Mouse (Mus musculus) embryonic facial prominence, embryonic 10.5 days (tissue): ENCODE data around the gene Serpini1. TPM values are rescaled to one million over a fixed set of nuclear protein-coding genes. Genes with fewer than 3 reads are reported as not detected.
A peak's percentile ranks its signal among the peaks of the same experiment; 100 is the strongest.

Source experiments
- DNase-seq: peaks from one replicate; pipeline ENCODE4 v3.0.0-alpha.2; 2017; ENCODE audit warnings: low spot score
- H3K27ac ChIP-seq: fragments of 300-500 bp; sonication (generic); replicated peaks from 2 replicates; pipeline ENCODE4 v1.5.1; 2016; ENCODE audit warnings: mild to moderate bottlenecking
- H3K27me3 ChIP-seq: fragments of 300-500 bp; sonication (generic); replicated peaks from 2 replicates; pipeline ENCODE4 v1.6.1; 2016; ENCODE audit warnings: low read depth, mild to moderate bottlenecking; ENCODE audit not compliant: poor library complexity, severe bottlenecking
- H3K36me3 ChIP-seq: fragments of 300-500 bp; sonication (generic); replicated peaks from 2 replicates; pipeline ENCODE4 v1.6.1; 2016; ENCODE audit warnings: mild to moderate bottlenecking, moderate library complexity
- H3K4me1 ChIP-seq: fragments of 300-500 bp; sonication (generic); 2 replicates; pipeline ENCODE4 v1.6.1; 2016
- H3K4me3 ChIP-seq: fragments of 300-500 bp; sonication (generic); 2 replicates; pipeline ENCODE4 v1.5.1; 2016; ENCODE audit warnings: mild to moderate bottlenecking, moderate library complexity
- H3K9me3 ChIP-seq: fragments of 300-500 bp; sonication (generic); 2 replicates; pipeline ENCODE4 v1.6.1; 2016; ENCODE audit warnings: mild to moderate bottlenecking
- WGBS: fragments of 180-500 bp; shearing (Covaris S2); methylation state at CpG from one replicate; pipeline ENCODE4 v1.1.7; 2016; 5-methylcytosine and 5-hydroxymethylcytosine counted together
- polyA plus RNA-seq: library from polyadenylated mRNA; unstranded; fragments of >200 nt; fragmentation: Nextera tagmentation; extraction: Ambion mirVana; gene quantifications from 2 replicates; pipeline ENCODE4 v1.2.1, GENCODE M21; 2016

Gene Serpini1
- 6.7 and 7.4 TPM in 2 replicates for polyA plus RNA-seq

- Histone ChIP-seq H3K36me3 (no peaks in the 10 kb centered on the region), H3K4me3 (peak within 1 kb of the TSS; percentile 96), H3K9me3 (no peaks in the 10 kb centered on the region), H3K27ac (peak within 1 kb of the TSS; percentile 91), H3K27me3 (no peaks in the 10 kb centered on the region), H3K4me1 (peaks cover 10% of the 10 kb centered on the region)
- WGBS = under 1% methylated on average over 19 of the region's 19 CpGs
- DNase-seq = peak; percentile 89
These were observed at the start of gene Serpini1 for GRCm38 (mm10) chr3:75557292-75557691. Serpini1 (plus strand) TSS chr3:75557547.

GRCm38 (mm10) chr3:75517631-75518250 is 39.6 kb upstream of the Serpini1 start:
- Histone ChIP-seq H3K36me3 (peaks cover 39% of the 10 kb centered on the region), H3K27me3 (no peaks in the 10 kb centered on the region), H3K4me3 (no peak overlapping the region), H3K9me3 (no peaks in the 10 kb centered on the region), H3K4me1 (no peaks in the 10 kb centered on the region), H3K27ac (no peak overlapping the region)
- 53% methylated on average over 7 of the region's 7 CpGs for WGBS
- peak; percentile 47 for DNase-seq

DNA sequence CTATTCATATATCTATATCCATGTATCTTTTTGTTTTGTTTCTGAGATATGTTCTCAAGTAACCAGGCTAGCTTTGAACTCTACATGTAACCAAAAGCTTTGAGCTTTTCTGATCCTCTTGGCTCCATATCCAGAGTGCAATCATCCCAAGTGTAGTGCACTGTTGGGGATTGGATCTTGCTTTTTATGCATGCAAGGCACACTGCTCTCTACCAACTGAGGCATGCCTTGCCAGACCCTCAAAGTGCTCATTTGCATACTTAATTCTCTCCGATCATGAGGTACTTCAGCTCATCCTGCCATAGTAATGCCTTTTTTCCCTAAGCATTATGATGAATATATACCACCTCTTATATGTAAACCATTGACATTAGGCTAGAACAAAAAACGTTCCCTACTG is 36.0 kb upstream of the Serpini1 start:
- no peak for DNase-seq
- Histone ChIP-seq H3K27me3 (no peaks in the 10 kb centered on the region), H3K27ac (no peak overlapping the region), H3K36me3 (peaks cover 53% of the 10 kb centered on the region), H3K4me3 (no peak overlapping the region), H3K4me1 (no peaks in the 10 kb centered on the region), H3K9me3 (no peaks in the 10 kb centered on the region)
- 86% methylated on average over 2 of the region's 2 CpGs for WGBS

GRCm38 (mm10) chr3:75522527-75522926 is 34.8 kb upstream of the Serpini1 start:
- Histone ChIP-seq H3K4me1 (no peaks in the 10 kb centered on the region), H3K4me3 (no peak overlapping the region), H3K9me3 (no peaks in the 10 kb centered on the region), H3K36me3 (peaks cover 66% of the 10 kb centered on the region), H3K27me3 (no peaks in the 10 kb centered on the region), H3K27ac (no peak overlapping the region)
- 89% methylated on average over 1 of the region's 1 CpGs for WGBS
- DNase-seq = no peak

DNA sequence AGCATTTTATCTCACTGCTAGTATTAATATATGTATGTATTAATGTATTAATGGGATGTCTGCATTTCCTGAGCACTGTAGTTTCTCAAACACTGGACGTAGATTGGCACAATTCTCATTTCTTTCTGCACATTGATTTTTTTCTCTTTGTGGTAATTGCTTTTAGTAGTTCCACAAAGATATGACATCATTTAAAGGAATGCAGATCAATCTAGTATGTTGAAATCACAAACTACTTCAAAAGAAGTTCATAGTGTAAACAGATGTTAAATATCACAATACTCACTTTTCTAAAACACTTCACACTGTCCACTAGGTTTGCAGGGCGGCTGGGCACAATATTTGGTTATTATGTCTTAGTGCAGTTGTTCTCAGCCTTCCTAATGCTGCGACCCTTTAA is 26.3 kb upstream of the Serpini1 start:
- Histone ChIP-seq H3K4me1 (no peaks in the 10 kb centered on the region), H3K36me3 (peaks cover 33% of the 10 kb centered on the region), H3K27me3 (no peaks in the 10 kb centered on the region), H3K4me3 (no peak overlapping the region), H3K27ac (no peak overlapping the region), H3K9me3 (no peaks in the 10 kb centered on the region)
- no peak for DNase-seq
- WGBS = 88% methylated on average over 3 of the region's 3 CpGs

GRCm38 (mm10) chr3:75534045-75534834 is 23.1 kb upstream of the Serpini1 start:
- no peak overlapping the region for H3K4me3 ChIP-seq
- H3K4me1 ChIP-seq = no peaks in the 10 kb centered on the region
- H3K9me3 ChIP-seq = no peaks in the 10 kb centered on the region
- DNase-seq = no peak
- H3K27ac ChIP-seq = no peak overlapping the region
- WGBS = 82% methylated on average over 3 of the region's 3 CpGs
- peaks cover 30% of the 10 kb centered on the region for H3K36me3 ChIP-seq
- no peaks in the 10 kb centered on the region for H3K27me3 ChIP-seq

DNA sequence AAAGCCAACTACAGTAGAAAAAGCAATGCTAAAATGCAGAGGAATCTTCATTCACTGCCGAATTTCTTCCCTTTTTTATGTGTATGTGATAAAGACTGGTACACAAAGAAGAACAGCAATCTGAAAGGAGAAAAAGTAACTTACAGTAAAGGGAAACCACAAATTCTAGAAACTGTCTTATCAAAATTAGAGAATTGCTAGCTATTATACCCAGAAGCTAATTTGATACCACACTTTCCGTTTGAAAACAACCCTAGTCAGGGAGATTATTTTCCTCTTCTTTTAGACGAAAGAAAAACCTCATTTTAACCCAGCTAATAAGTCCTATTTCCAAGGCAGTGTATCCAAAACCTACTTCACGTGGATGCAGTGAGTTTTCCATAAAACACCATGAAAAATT is 16.1 kb upstream of the Serpini1 start:
- WGBS = 86% methylated on average over 4 of the region's 4 CpGs
- H3K4me3 ChIP-seq = no peak overlapping the region
- no peaks in the 10 kb centered on the region for H3K27me3 ChIP-seq
- H3K27ac ChIP-seq = no peak overlapping the region
- no peak for DNase-seq
- H3K36me3 ChIP-seq = peaks cover 37% of the 10 kb centered on the region
- H3K4me1 ChIP-seq = no peaks in the 10 kb centered on the region
- no peaks in the 10 kb centered on the region for H3K9me3 ChIP-seq

- peaks cover 22% of the 10 kb centered on the region for H3K36me3 ChIP-seq
- H3K9me3 ChIP-seq = no peaks in the 10 kb centered on the region
- WGBS = 83% methylated on average over 3 of the region's 3 CpGs
- no peak overlapping the region for H3K4me3 ChIP-seq
- no peak for DNase-seq
- H3K4me1 ChIP-seq = no peaks in the 10 kb centered on the region
- no peak overlapping the region for H3K27ac ChIP-seq
- no peaks in the 10 kb centered on the region for H3K27me3 ChIP-seq
These were observed 14.5 kb upstream of the Serpini1 start for GRCm38 (mm10) chr3:75542852-75543251.

DNA sequence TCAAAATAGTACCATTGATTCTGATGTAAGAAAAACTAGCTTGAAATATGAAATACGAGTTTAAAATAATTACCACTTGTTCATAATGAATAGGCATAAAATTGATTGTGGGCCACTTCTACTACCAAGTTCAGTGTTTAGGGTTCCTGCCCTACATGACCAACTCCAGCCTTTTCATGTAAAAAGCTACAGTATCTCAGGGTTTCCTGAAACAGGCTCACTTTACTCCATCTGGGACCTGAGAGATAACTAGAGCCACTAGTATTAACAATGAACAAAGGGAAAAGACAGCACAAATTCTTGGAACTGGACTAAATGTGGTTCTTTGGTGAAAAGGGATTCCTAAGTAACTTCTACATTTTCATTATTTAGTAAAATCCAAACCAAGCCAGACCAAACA is 13.1 kb upstream of the Serpini1 start:
- Histone ChIP-seq H3K4me3 (no peak overlapping the region), H3K27ac (no peak overlapping the region), H3K27me3 (no peaks in the 10 kb centered on the region), H3K9me3 (no peaks in the 10 kb centered on the region), H3K36me3 (peaks cover 11% of the 10 kb centered on the region), H3K4me1 (no peaks in the 10 kb centered on the region)
- DNase-seq = no peak
- 89% methylated on average over 1 of the region's 1 CpGs for WGBS

GRCm38 (mm10) chr3:75551248-75551647 is 6.1 kb upstream of the Serpini1 start:
- H3K4me1 ChIP-seq = peaks cover 5% of the 10 kb centered on the region
- H3K9me3 ChIP-seq = no peaks in the 10 kb centered on the region
- H3K36me3 ChIP-seq = no peaks in the 10 kb centered on the region
- no peak overlapping the region for H3K27ac ChIP-seq
- no peak for DNase-seq
- no peak overlapping the region for H3K4me3 ChIP-seq
- no peaks in the 10 kb centered on the region for H3K27me3 ChIP-seq

DNA sequence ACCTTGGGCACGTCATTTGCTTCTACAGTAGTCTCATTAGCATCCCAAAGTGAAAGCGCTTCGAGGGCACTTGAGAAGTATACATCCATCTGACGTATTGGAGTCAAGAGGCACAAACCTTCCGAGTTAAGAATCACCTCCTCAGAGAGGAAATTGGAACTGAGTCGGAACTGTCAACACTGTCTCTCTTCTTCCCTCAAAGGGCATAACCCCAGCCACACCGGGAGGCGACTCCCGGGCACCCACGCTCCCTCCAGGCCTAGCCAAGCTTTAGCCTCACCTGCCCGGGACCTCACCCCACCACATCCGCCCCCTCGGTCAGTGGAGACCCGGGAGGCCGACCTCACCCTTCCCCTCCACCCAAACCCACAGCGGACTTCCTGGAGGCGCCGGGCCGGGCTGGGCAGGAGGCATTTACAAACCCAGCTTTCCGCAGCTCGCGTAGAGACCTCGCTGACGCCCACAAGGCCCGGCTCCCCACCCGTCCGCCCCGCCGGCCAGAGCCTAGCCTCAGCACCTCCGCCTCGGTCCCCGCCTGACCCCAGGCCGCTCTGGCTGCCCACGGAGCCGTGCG is 1.1 kb upstream of the Serpini1 start:
- Histone ChIP-seq H3K27ac (peak overlapping the region; percentile 91), H3K9me3 (no peaks in the 10 kb centered on the region), H3K4me1 (peaks cover 10% of the 10 kb centered on the region), H3K27me3 (no peaks in the 10 kb centered on the region), H3K4me3 (peak overlapping the region; percentile 96), H3K36me3 (no peaks in the 10 kb centered on the region)
- under 1% methylated on average over 36 of the region's 36 CpGs for WGBS
- no peak for DNase-seq

DNA sequence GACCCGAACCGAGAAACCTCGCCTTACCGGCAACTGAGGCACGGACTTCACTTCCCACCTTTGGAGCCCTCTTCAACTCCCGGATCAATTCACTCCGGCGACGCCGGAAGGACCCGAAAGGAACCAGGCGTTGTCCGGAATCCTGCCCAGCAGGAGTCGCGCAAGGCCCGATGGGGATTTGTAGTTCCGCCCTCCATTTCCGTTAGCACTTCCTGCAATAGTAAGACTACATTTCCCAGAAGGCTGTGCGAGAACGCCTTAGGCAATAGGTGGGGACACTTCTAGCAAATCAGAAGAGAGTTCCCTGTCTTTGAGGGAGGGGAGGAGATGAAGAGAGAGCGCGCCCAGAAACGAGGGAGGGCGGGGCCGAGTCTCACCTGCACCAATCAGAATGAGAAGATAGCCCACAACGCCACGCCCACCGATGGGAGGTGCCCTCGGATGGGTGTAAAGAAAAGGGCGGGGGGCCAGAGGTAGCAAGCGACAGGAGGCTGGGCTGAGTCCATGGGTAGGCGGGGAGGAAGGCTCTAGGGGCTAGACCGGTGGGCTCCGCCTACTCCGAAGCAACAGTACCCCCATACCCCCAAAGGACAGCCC is 554 bp upstream of the Serpini1 start, which contains the start of gene Pdcd10:
TSS of gene Pdcd10 (minus strand) at position 162 of the 597 bp plus-strand sequence.
- WGBS = under 1% methylated on average over 35 of the region's 35 CpGs
- Histone ChIP-seq H3K27ac (peak within 1 kb of the TSS; percentile 91), H3K9me3 (no peaks in the 10 kb centered on the region)

More for the DNA sequence above, 554 bp upstream of the Serpini1 start, which contains the start of gene Pdcd10:
- DNase-seq = peak; percentile 99
- peak within 1 kb of the TSS; percentile 96 for H3K4me3 ChIP-seq
- H3K27me3 ChIP-seq = no peaks in the 10 kb centered on the region
- peaks cover 10% of the 10 kb centered on the region for H3K4me1 ChIP-seq
- H3K36me3 ChIP-seq = no peaks in the 10 kb centered on the region
